Mouse (Mus musculus): ENCODE data around the gene Trim72.
A peak's percentile ranks its signal among the peaks of the same experiment; 100 is the strongest.
"Not testable (repeated sequence)": the region's sequence is repeated elsewhere in the genome, so short reads cannot be mapped to it uniquely, and the experiment has no call there.

The Trim72 gene

GRCm38 (mm10) chr7:128009715-128010340 is 6.1 kb downstream of the Trim72 start:
- DNase-seq = no peak

- DNase-seq = peak in 1 of 2 experiments; percentile 58
These were observed 8.5 kb downstream of the Trim72 start for GRCm38 (mm10) chr7:128012136-128012780.

- DNase-seq = no peak
These were observed 9.4 kb downstream of the Trim72 start for GRCm38 (mm10) chr7:128013116-128013515.

- not testable (repeated sequence) for DNase-seq
These were observed 12.4 kb downstream of the Trim72 start for GRCm38 (mm10) chr7:128016134-128016533.

GRCm38 (mm10) chr7:128016650-128017049 is 12.9 kb downstream of the Trim72 start:
- DNase-seq = no peak

- no peak for DNase-seq
These were observed 14.5 kb downstream of the Trim72 start for GRCm38 (mm10) chr7:128018275-128018674.

DNA sequence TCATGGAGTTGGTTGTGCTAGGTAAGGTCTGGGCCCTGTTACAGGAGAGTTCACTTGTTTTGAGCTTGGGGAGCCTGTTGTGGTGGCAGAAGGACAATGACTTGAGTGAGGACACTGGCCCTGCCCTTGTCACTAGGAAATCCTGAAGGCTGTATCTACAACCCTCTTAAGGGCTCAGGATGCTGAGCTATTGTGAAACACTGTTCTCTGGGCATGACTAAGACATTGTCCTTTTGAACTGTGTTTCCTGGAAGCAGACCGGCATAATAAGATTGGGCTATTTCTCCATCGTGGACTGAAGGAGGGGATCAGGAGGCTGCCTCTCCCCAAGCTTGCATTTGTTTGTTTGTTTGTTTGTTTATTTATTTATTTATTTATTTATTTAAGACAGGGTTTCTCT is 15.4 kb downstream of the Trim72 start:
- no peak for DNase-seq

GRCm38 (mm10) chr7:128022974-128023373 is 19.2 kb downstream of the Trim72 start:
- no peak for DNase-seq

DNA sequence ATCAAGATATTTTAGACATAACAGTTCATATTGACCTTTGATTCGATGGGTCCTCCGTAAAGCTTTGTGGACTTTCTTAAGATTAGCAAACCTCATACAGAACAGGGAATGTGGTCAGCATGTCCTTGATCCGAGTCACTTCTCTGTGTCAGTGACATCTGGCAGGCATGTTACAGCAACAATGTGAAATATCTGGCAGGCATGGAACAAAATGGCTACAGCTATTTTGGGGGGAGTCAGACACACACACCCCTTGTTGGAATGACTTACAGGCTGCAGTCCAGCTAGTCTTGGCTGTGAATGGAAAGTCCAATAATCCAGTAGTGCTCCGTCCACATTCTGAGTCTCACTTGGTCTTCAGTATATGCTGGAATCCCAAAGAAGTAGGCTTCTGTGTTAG is 19.8 kb downstream of the Trim72 start:
- no peak for DNase-seq

- DNase-seq = no peak
These were observed 20.6 kb downstream of the Trim72 start for GRCm38 (mm10) chr7:128024364-128024763.

GRCm38 (mm10) chr7:128024932-128025331 is 21.2 kb downstream of the Trim72 start:
- DNase-seq = no peak

GRCm38 (mm10) chr7:128025381-128025780 is 21.6 kb downstream of the Trim72 start:
- DNase-seq = no peak

GRCm38 (mm10) chr7:128031403-128031976 is 27.7 kb downstream of the Trim72 start:
- DNase-seq = no peak

- DNase-seq = no peak
These were observed 28.7 kb downstream of the Trim72 start for GRCm38 (mm10) chr7:128032290-128032988.

DNA sequence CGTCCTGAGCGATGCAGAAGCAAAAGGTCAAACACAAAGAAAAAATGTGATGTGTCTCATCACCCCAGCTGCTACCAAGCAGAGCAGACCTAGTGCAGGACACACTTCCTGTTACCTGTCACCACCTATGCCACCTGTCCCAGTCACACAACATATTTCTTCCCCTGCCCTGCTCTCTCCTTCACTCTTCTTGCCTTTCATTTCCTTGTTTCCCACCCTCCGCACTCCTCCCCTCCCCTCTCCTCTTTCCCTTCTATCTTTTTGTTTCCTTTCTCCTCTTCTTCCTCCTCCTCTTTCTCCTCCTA is 29.2 kb downstream of the Trim72 start:
- DNase-seq = no peak

DNA sequence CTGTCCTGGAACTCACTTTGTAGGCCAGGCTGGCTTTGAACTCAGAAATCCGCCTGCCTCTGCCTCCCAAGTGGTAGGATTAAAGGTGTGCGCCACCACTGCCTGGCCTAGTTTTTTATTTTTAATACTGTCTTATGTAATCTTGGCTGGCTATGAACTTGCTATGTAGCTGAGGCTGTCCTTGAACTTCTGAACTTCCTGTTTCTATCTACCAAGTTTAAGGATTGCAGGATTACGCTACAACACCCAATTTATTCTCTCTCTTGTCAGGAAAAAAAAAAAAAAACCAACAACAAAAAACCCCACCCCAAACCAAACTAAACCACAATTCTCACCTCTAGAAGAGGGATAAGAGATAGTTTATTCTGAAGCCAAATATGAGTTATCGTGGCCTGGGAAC is 29.9 kb downstream of the Trim72 start:
- no peak for DNase-seq

DNA sequence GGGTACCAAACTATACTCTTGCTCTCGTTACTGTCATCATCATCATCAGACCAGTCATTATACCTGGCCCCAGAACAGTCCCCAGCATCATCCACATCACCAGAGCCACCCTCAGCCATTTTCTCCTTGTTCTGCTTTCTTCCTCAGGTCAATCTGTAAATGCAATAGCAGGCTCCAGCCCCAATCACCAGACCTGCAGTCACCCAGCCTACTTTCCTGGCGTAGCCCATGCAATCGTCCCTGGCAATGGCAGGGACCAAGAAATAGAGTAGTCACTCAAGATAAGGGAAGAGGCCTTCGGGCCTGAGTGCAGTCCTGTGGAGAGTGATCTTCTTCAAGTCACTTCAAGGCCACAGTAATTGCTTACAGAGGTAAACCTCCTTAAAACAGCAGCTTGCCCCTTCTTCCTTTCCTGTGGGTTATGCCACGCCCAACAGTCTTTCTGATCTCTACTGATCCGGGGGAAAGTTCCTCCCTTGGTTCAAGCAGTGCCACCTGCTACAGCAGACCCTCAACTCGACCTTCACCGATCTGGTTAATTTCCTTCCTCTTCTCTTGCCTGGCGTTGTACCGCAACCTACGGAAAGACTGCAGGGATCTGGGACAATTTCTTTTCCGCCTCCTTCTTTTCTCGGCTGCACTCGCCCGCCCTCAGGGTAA is 38.5 kb downstream of the Trim72 start:
- DNase-seq = not testable (repeated sequence)

DNA sequence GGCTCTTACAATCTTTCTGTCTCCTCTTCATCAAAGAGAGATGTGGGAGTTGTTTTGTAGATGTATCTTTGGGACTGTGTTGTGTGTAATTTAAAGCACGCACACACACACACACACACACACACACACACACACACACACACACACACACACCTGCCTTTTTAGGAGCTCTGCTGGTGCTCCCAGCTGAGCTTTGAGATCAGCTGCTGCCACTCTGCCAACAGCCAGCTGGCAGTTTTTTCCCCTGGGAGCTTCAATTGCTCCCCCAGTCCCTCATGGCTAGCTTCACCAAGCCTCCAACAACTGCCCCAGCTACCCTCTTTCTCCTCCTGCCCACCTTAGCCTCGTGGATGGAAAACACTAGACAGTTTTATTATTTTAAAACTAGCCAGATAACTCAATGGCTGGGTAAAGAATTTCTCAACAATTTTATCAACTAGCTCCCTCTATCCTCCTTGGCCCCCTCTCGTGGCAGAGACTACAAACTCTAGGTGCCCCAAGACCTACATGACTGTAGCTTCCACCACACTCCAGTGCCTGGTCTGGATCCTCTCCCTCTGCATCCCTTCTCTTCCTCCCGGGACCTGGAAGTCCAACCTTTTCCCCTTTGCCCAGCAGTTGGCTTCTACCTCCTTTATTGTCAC is 40.5 kb downstream of the Trim72 start:
- DNase-seq = peak in 1 of 2 experiments; percentile 34

GRCm38 (mm10) chr7:128045640-128046039 is 41.9 kb downstream of the Trim72 start:
- DNase-seq = no peak

- no peak for DNase-seq
These were observed 45.1 kb downstream of the Trim72 start for GRCm38 (mm10) chr7:128048819-128049218.

DNA sequence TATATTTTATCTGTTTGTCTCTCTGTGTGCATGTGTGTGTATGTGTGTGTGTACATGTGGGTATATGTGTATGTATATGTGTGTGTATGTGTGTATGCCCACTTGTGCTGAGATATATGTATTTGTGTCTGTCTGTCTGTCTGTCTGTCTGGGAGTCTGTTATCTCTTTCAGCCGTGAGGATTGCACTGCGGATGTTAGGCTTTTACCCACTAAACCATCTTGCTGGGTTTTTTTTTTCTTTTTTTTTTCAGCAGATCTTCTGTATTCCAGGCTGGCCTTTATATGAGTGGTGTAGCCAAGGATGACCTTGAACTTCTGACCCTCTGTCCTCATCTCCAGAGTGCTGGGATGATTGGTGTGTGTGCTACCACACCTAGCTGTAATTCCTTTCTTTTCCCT is 45.5 kb downstream of the Trim72 start:
- DNase-seq = no peak

- DNase-seq = peak in 1 of 2 experiments; percentile 37
These were observed 47.0 kb downstream of the Trim72 start for GRCm38 (mm10) chr7:128050739-128051138.

GRCm38 (mm10) chr7:128053061-128053460 is 49.3 kb downstream of the Trim72 start:
- no peak for DNase-seq

Measured in thymus, adult 18-20 months (tissue).